Mouse (Mus musculus): ENCODE measurements around the gene Ank3. TPM values are rescaled to one million over a fixed set of nuclear protein-coding genes. Genes with fewer than 3 reads are reported as not detected.

Gene Ank3
- polyA plus RNA-seq, 1 experiment from 2014 or later: 47.6 TPM

GRCm38 (mm10) chr10:69465558-69466200, 67.1 kb downstream of the Ank3 start:
- no peaks in the 10 kb centered on the region for H3K36me3 ChIP-seq (ENCODE audit: insufficient read depth, low read length)
- 74% methylated on average over 11 of the region's 11 CpGs for WGBS
- no peaks in the 10 kb centered on the region for H3K27me3 ChIP-seq (ENCODE audit: insufficient read depth, low read length)
- H3K4me1 ChIP-seq (ENCODE audit: insufficient read depth, low read length): no peaks in the 10 kb centered on the region
- no peak overlapping the region for H3K4me2 ChIP-seq (replicated peaks; ENCODE audit: low read depth, low read length)
- H3K4me3 ChIP-seq (ENCODE audit: low read length): no peak overlapping the region
- H3K27ac ChIP-seq (ENCODE audit: low read length): no peak overlapping the region
- H3K9ac ChIP-seq (replicated peaks; ENCODE audit: low read length): no peak overlapping the region
- H3K9me3 ChIP-seq (ENCODE audit: low read length): no peaks in the 10 kb centered on the region
- ATAC-seq (ENCODE audit: low FRiP score, low TSS enrichment): no peak

GRCm38 (mm10) chr10:69466201-69466585, 67.6 kb downstream of the Ank3 start:
- H3K4me2 ChIP-seq (replicated peaks; ENCODE audit: low read depth, low read length): no peak overlapping the region
- WGBS: 63% methylated on average over 2 of the region's 2 CpGs
- no peak for ATAC-seq (ENCODE audit: low FRiP score, low TSS enrichment)

GRCm38 (mm10) chr10:69466586-69466985, 68.0 kb downstream of the Ank3 start:
- Histone ChIP-seq H3K36me3 (ENCODE audit: insufficient read depth, low read length) (no peaks in the 10 kb centered on the region), H3K4me1 (ENCODE audit: insufficient read depth, low read length) (no peaks in the 10 kb centered on the region), H3K4me2 (replicated peaks; ENCODE audit: low read depth, low read length) (no peak overlapping the region), H3K27ac (ENCODE audit: low read length) (no peak overlapping the region), H3K9ac (replicated peaks; ENCODE audit: low read length) (no peak overlapping the region), H3K27me3 (ENCODE audit: insufficient read depth, low read length) (no peaks in the 10 kb centered on the region), H3K4me3 (ENCODE audit: low read length) (no peak overlapping the region), H3K9me3 (ENCODE audit: low read length) (no peaks in the 10 kb centered on the region)
- no peak for ATAC-seq (ENCODE audit: low FRiP score, low TSS enrichment)
- 53% methylated on average over 4 of the region's 4 CpGs for WGBS

More at GRCm38 (mm10) chr10:69466201-69466585, 67.6 kb downstream of the Ank3 start:
- H3K27ac ChIP-seq (ENCODE audit: low read length): no peak overlapping the region
- no peaks in the 10 kb centered on the region for H3K9me3 ChIP-seq (ENCODE audit: low read length)
- H3K4me3 ChIP-seq (ENCODE audit: low read length): no peak overlapping the region
- no peaks in the 10 kb centered on the region for H3K4me1 ChIP-seq (ENCODE audit: insufficient read depth, low read length)
- no peaks in the 10 kb centered on the region for H3K36me3 ChIP-seq (ENCODE audit: insufficient read depth, low read length)
- no peaks in the 10 kb centered on the region for H3K27me3 ChIP-seq (ENCODE audit: insufficient read depth, low read length)
- no peak overlapping the region for H3K9ac ChIP-seq (replicated peaks; ENCODE audit: low read length)

- no peaks in the 10 kb centered on the region for H3K4me1 ChIP-seq (ENCODE audit: insufficient read depth, low read length)
- no peak overlapping the region for H3K9ac ChIP-seq (replicated peaks; ENCODE audit: low read length)
- no peak overlapping the region for H3K4me2 ChIP-seq (replicated peaks; ENCODE audit: low read depth, low read length)
- no peaks in the 10 kb centered on the region for H3K9me3 ChIP-seq (ENCODE audit: low read length)
- 72% methylated on average over 2 of the region's 2 CpGs for WGBS
- H3K27ac ChIP-seq (ENCODE audit: low read length): no peak overlapping the region
- ATAC-seq (ENCODE audit: low FRiP score, low TSS enrichment): no peak
- H3K36me3 ChIP-seq (ENCODE audit: insufficient read depth, low read length): no peaks in the 10 kb centered on the region
- no peaks in the 10 kb centered on the region for H3K27me3 ChIP-seq (ENCODE audit: insufficient read depth, low read length)
- no peak overlapping the region for H3K4me3 ChIP-seq (ENCODE audit: low read length)
These were observed 68.6 kb downstream of the Ank3 start for GRCm38 (mm10) chr10:69467182-69467581.

- Histone ChIP-seq H3K4me2 (replicated peaks; ENCODE audit: low read depth, low read length) (no peak overlapping the region), H3K27me3 (ENCODE audit: insufficient read depth, low read length) (no peaks in the 10 kb centered on the region), H3K9me3 (ENCODE audit: low read length) (no peaks in the 10 kb centered on the region), H3K9ac (replicated peaks; ENCODE audit: low read length) (no peak overlapping the region), H3K27ac (ENCODE audit: low read length) (no peak overlapping the region), H3K4me1 (ENCODE audit: insufficient read depth, low read length) (no peaks in the 10 kb centered on the region), H3K36me3 (ENCODE audit: insufficient read depth, low read length) (no peaks in the 10 kb centered on the region), H3K4me3 (ENCODE audit: low read length) (no peak overlapping the region)
- 80% methylated on average over 4 of the region's 4 CpGs for WGBS
- no peak for ATAC-seq (ENCODE audit: low FRiP score, low TSS enrichment)
These were observed 73.3 kb downstream of the Ank3 start for GRCm38 (mm10) chr10:69471841-69472240.

GRCm38 (mm10) chr10:69476871-69477270, 78.3 kb downstream of the Ank3 start:
- Histone ChIP-seq H3K36me3 (ENCODE audit: insufficient read depth, low read length) (no peaks in the 10 kb centered on the region), H3K4me3 (ENCODE audit: low read length) (no peak overlapping the region), H3K4me2 (replicated peaks; ENCODE audit: low read depth, low read length) (no peak overlapping the region), H3K4me1 (ENCODE audit: insufficient read depth, low read length) (no peaks in the 10 kb centered on the region), H3K27ac (ENCODE audit: low read length) (no peak overlapping the region), H3K9me3 (ENCODE audit: low read length) (no peaks in the 10 kb centered on the region), H3K27me3 (ENCODE audit: insufficient read depth, low read length) (no peaks in the 10 kb centered on the region), H3K9ac (replicated peaks; ENCODE audit: low read length) (no peak overlapping the region)
- ATAC-seq (ENCODE audit: low FRiP score, low TSS enrichment): no peak
- 23% methylated on average over 1 of the region's 1 CpGs for WGBS

- H3K27ac ChIP-seq (ENCODE audit: low read length): no peak overlapping the region
- no peak overlapping the region for H3K4me3 ChIP-seq (ENCODE audit: low read length)
- ATAC-seq (ENCODE audit: low FRiP score, low TSS enrichment): no peak
- no peak overlapping the region for H3K4me2 ChIP-seq (replicated peaks; ENCODE audit: low read depth, low read length)
- H3K4me1 ChIP-seq (ENCODE audit: insufficient read depth, low read length): no peaks in the 10 kb centered on the region
- no peaks in the 10 kb centered on the region for H3K9me3 ChIP-seq (ENCODE audit: low read length)
- WGBS: 35% methylated on average over 2 of the region's 2 CpGs
- H3K9ac ChIP-seq (replicated peaks; ENCODE audit: low read length): no peak overlapping the region
- no peaks in the 10 kb centered on the region for H3K36me3 ChIP-seq (ENCODE audit: insufficient read depth, low read length)
- no peaks in the 10 kb centered on the region for H3K27me3 ChIP-seq (ENCODE audit: insufficient read depth, low read length)
These were observed 79.1 kb downstream of the Ank3 start for GRCm38 (mm10) chr10:69477656-69478055.

- H3K27ac ChIP-seq (ENCODE audit: low read length): no peak overlapping the region
- no peak for ATAC-seq (ENCODE audit: low FRiP score, low TSS enrichment)
- H3K36me3 ChIP-seq (ENCODE audit: insufficient read depth, low read length): no peaks in the 10 kb centered on the region
- no peaks in the 10 kb centered on the region for H3K9me3 ChIP-seq (ENCODE audit: low read length)
- no peaks in the 10 kb centered on the region for H3K27me3 ChIP-seq (ENCODE audit: insufficient read depth, low read length)
- WGBS: 59% methylated on average over 3 of the region's 3 CpGs
- no peak overlapping the region for H3K9ac ChIP-seq (replicated peaks; ENCODE audit: low read length)
- H3K4me1 ChIP-seq (ENCODE audit: insufficient read depth, low read length): no peaks in the 10 kb centered on the region
- H3K4me3 ChIP-seq (ENCODE audit: low read length): no peak overlapping the region
- no peak overlapping the region for H3K4me2 ChIP-seq (replicated peaks; ENCODE audit: low read depth, low read length)
These were observed 80.3 kb downstream of the Ank3 start for GRCm38 (mm10) chr10:69478831-69479230.

- WGBS: 90% methylated on average over 6 of the region's 6 CpGs
- H3K9ac ChIP-seq (replicated peaks; ENCODE audit: low read length): no peak overlapping the region
- no peak overlapping the region for H3K4me2 ChIP-seq (replicated peaks; ENCODE audit: low read depth, low read length)
- no peaks in the 10 kb centered on the region for H3K36me3 ChIP-seq (ENCODE audit: insufficient read depth, low read length)
- H3K27me3 ChIP-seq (ENCODE audit: insufficient read depth, low read length): no peaks in the 10 kb centered on the region
- ATAC-seq (ENCODE audit: low FRiP score, low TSS enrichment): no peak
- H3K27ac ChIP-seq (ENCODE audit: low read length): no peak overlapping the region
- no peak overlapping the region for H3K4me3 ChIP-seq (ENCODE audit: low read length)
- H3K4me1 ChIP-seq (ENCODE audit: insufficient read depth, low read length): no peaks in the 10 kb centered on the region
- H3K9me3 ChIP-seq (ENCODE audit: low read length): no peaks in the 10 kb centered on the region
These were observed 86.7 kb downstream of the Ank3 start for GRCm38 (mm10) chr10:69485191-69485786.

GRCm38 (mm10) chr10:69490182-69490581, 91.6 kb downstream of the Ank3 start:
- no peak for ATAC-seq (ENCODE audit: low FRiP score, low TSS enrichment)
- Histone ChIP-seq H3K9ac (replicated peaks; ENCODE audit: low read length) (no peak overlapping the region), H3K4me2 (replicated peaks; ENCODE audit: low read depth, low read length) (no peak overlapping the region), H3K9me3 (ENCODE audit: low read length) (no peaks in the 10 kb centered on the region), H3K4me1 (ENCODE audit: insufficient read depth, low read length) (no peaks in the 10 kb centered on the region), H3K27ac (ENCODE audit: low read length) (no peak overlapping the region), H3K4me3 (ENCODE audit: low read length) (no peak overlapping the region), H3K27me3 (ENCODE audit: insufficient read depth, low read length) (no peaks in the 10 kb centered on the region), H3K36me3 (ENCODE audit: insufficient read depth, low read length) (no peaks in the 10 kb centered on the region)
- WGBS: 84% methylated on average over 5 of the region's 5 CpGs
